Mouse (Mus musculus) spleen, adult 2 months (tissue): ENCODE measurements around the gene Myl4.

Experiments
- CTCF ChIP-seq: fragments of 200-500 bp; IDR thresholded peaks from 2 replicates; pipeline ENCODE4 v1.5.1; 2011; ENCODE audit warnings: mild to moderate bottlenecking, inconsistent platforms; ENCODE audit not compliant: insufficient read depth, insufficient read length, insufficient replicate concordance; ENCODE audit errors: extremely low read depth
- POLR2A ChIP-seq: fragments of 200-500 bp; IDR thresholded peaks from 2 replicates; pipeline ENCODE4 v1.6.1; 2011; ENCODE audit warnings: low read depth, low read length, inconsistent platforms

DNA sequence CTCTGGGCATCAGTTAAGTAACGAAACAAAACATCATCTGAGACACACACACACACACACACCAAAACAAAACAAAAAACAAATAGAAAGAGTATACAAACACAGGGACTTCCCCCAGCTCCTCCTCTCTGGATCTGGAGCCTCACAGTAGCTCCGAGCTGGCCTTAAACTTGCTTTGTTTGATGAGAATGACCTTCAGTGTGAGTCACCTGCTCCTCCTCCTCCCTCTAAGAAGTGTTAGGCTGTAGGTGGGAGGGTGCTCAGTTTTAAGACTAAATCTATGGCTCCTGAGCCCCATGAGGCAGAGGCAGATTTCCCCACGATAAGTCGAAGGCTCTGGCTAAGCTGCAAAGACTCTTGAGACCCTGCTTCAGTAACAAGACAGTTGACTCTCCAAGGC is 38.0 kb upstream of the Myl4 start:
- TF ChIP-seq CTCF (no peak), POLR2A (no peak)
